Mouse (Mus musculus) liver, embryonic 11.5 days (tissue): ENCODE measurements around the gene Tubb2b. TPM values are rescaled to one million over a fixed set of nuclear protein-coding genes. Genes with fewer than 3 reads are reported as not detected.

Experiments
- ATAC-seq: fragments of 200-750 bp; cut with Nextera tagmentation; replicated peaks from 2 replicates; pipeline ENCODE4 v1.8.0; 2017; ENCODE audit warnings: moderate number of reproducible peaks, mild to moderate bottlenecking, moderate TSS enrichment, moderate library complexity; ENCODE audit not compliant: low FRiP score
- DNase-seq: peaks from one replicate; pipeline ENCODE4 v3.0.0-alpha.2; 2017; ENCODE audit warnings: low spot score
- H3K27ac ChIP-seq: fragments of 300-500 bp; sonication (generic); 2 replicates; pipeline ENCODE4 v1.5.1; 2014; ENCODE audit warnings: mild to moderate bottlenecking, low read depth, low read length, control low read depth
- H3K27me3 ChIP-seq: fragments of 300-500 bp; sonication (generic); replicated peaks from 2 replicates; pipeline ENCODE4 v1.6.1; 2014; ENCODE audit warnings: low read length, mixed read lengths; ENCODE audit not compliant: control insufficient read depth, insufficient read depth
- H3K36me3 ChIP-seq: fragments of 300-500 bp; sonication (generic); 2 replicates; pipeline ENCODE4 v1.6.1; 2014; ENCODE audit warnings: mild to moderate bottlenecking, low read length, moderate library complexity, mixed read lengths; ENCODE audit not compliant: control insufficient read depth, insufficient read depth
- H3K4me1 ChIP-seq: fragments of 300-500 bp; sonication (generic); replicated peaks from 2 replicates; pipeline ENCODE4 v1.6.1; 2014; ENCODE audit warnings: low read length, mixed read lengths; ENCODE audit not compliant: control insufficient read depth, insufficient read depth
- H3K4me2 ChIP-seq: fragments of 300-500 bp; sonication (generic); 2 replicates; pipeline ENCODE4 v1.6.1; 2014; ENCODE audit warnings: mild to moderate bottlenecking, control low read depth, moderate library complexity
- H3K4me3 ChIP-seq: fragments of 300-500 bp; sonication (generic); 2 replicates; pipeline ENCODE4 v1.5.1; 2014; ENCODE audit warnings: low read depth, low read length, control low read depth
- H3K9ac ChIP-seq: fragments of 300-500 bp; sonication (generic); 2 replicates; pipeline ENCODE4 v1.6.1; 2014; ENCODE audit warnings: low read depth, low read length, control low read depth
- H3K9me3 ChIP-seq: fragments of 300-500 bp; sonication (generic); 2 replicates; pipeline ENCODE4 v1.6.1; 2016; ENCODE audit warnings: low read length, inconsistent platforms, mixed read lengths; ENCODE audit not compliant: control insufficient read depth
- WGBS: fragments of 180-500 bp; shearing (Covaris S2); extraction: QIAGEN DNeasy Blood & Tissue Kit; methylation state at CpG from one replicate; pipeline ENCODE4 v1.1.7; 2014; 5-methylcytosine and 5-hydroxymethylcytosine counted together
- polyA plus RNA-seq: library from polyadenylated mRNA; unstranded; fragments of >200 nt; fragmentation: Nextera tagmentation; extraction: Ambion mirVana; gene quantifications from 2 replicates; pipeline ENCODE4 v1.2.1, GENCODE M21; 2014

Gene Tubb2b
- 7.6 and 7.7 TPM in 2 replicates for polyA plus RNA-seq

DNA sequence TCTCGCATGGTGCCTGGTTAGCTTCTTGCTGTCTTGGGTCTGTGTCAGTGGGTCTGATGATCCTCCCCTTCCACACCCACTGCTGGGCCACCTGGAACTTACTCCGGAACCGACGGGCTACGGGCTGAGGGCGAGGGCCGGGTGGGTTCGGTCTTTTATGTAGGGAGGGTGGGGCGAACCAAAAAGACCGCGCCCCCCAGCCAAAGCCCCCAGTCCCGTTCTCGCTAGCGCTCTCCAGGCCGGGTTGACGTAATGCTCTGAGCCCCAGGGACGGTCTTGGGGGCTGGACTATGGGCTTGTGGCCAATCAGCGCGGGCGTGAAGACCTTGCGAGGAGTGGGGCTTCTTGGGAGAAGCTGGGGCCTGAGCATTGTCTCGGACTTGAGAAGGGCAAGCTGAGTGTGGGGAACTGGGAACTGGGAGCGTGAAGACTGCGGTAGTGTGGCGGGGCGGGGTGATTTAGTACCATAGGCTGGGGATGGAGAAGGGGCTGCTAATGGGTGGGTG, at the start of gene Tubb2b:
TSS of gene Tubb2b (minus strand) at position 241 of the 506 bp plus-strand sequence.
- Histone ChIP-seq H3K4me3 (peak within 1 kb of the TSS; percentile 66), H3K9me3 (no peaks in the 10 kb centered on the region), H3K27me3 (peaks cover 51% of the 10 kb centered on the region), H3K27ac (no peak within 1 kb of the TSS), H3K36me3 (no peaks in the 10 kb centered on the region), H3K9ac (peak within 1 kb of the TSS; percentile 41; the same call in 1 of the 2 replicates), H3K4me1 (peaks cover 18% of the 10 kb centered on the region), H3K4me2 (peak within 1 kb of the TSS; percentile 91)
- ATAC-seq, result peak; percentile 71
- peak; percentile 77 for DNase-seq
- under 1% methylated on average over 26 of the region's 26 CpGs for WGBS

GRCm38 (mm10) chr13:34174025-34174424, 43.8 kb upstream of the Tubb2b start:
- no peaks in the 10 kb centered on the region for H3K36me3 ChIP-seq
- 86% methylated on average over 6 of the region's 6 CpGs for WGBS
- H3K9me3 ChIP-seq, result no peaks in the 10 kb centered on the region
- H3K9ac ChIP-seq, result no peak overlapping the region
- no peaks in the 10 kb centered on the region for H3K27me3 ChIP-seq
- H3K4me1 ChIP-seq, result no peaks in the 10 kb centered on the region
- no peak overlapping the region for H3K4me2 ChIP-seq
- H3K27ac ChIP-seq, result no peak overlapping the region
- ATAC-seq (no peak), DNase-seq (no peak)
- H3K4me3 ChIP-seq, result no peak overlapping the region

GRCm38 (mm10) chr13:34163304-34163975, 33.2 kb upstream of the Tubb2b start:
- H3K4me1 ChIP-seq, result 0 out of 2 replicates have a peak, but pooled peaks cover 6% of the 10 kb centered on the region
- H3K4me2 ChIP-seq, result peak overlapping the region; percentile 82
- no peaks in the 10 kb centered on the region for H3K9me3 ChIP-seq
- peak overlapping the region; percentile 77 for H3K4me3 ChIP-seq
- ATAC-seq (peak; percentile 70; the same call in 1 of the 2 replicates), DNase-seq (no peak)
- no peaks in the 10 kb centered on the region for H3K27me3 ChIP-seq
- peak overlapping the region; percentile 80 for H3K9ac ChIP-seq
- H3K27ac ChIP-seq, result peak overlapping the region; percentile 87
- H3K36me3 ChIP-seq, result peaks cover 9% of the 10 kb centered on the region; the same call in 1 of the 2 replicates
- WGBS, result 34% methylated on average over 12 of the region's 12 CpGs

DNA sequence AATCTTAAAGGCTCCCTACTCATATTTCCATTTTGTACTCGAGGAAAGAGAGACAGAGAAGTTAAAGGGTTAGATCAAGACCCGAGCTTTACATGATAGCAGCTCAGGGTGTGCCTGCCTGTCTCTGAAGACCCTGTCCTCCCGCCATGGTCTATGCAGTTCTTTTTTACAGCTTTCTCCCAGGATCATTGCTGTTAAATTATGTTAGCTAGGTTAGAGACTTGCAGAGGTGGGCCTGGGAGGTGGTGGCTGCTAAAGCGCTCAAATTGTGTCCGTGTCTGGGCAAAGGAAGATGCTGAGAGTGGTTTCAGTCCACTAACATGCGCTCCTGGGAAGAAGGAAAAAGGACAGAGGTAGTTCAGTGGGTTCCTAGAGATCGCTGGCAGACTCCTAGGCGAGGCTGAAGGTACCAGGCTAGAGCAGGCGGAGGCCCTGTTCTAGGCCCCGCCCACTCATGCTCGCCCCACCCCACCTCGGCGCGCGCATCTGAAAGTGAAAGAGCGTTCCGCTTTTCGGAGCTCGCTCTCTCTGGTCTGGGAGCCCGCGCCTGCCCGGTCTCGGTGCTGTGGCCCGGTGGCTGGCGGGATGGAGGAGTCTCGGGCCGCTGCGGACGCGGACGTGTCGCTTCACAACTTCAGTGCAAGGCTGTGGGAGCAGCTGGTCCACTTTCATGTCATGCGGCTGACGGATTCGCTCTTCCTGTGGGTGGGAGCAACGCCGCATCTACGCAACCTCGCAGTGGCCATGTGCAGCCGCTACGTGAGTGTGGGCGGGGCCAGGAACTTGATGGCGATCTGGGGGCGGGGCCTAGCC, 32.4 kb upstream of the Tubb2b start, which contains the start of gene Psmg4:
TSS of gene Psmg4 (plus strand) at position 474 of the 813 bp plus-strand sequence.
- Histone ChIP-seq H3K27me3 (no peaks in the 10 kb centered on the region), H3K4me2 (peak within 1 kb of the TSS; percentile 82), H3K36me3 (peaks cover 9% of the 10 kb centered on the region; the same call in 1 of the 2 replicates), H3K9ac (peak within 1 kb of the TSS; percentile 80), H3K4me1 (0 out of 2 replicates have a peak, but pooled peaks cover 6% of the 10 kb centered on the region), H3K27ac (peak within 1 kb of the TSS; percentile 87), H3K9me3 (no peaks in the 10 kb centered on the region), H3K4me3 (peak within 1 kb of the TSS; percentile 77)
- peak; percentile 97 for DNase-seq
- 3% methylated on average over 44 of the region's 44 CpGs for WGBS
- ATAC-seq, result peak; percentile 97

DNA sequence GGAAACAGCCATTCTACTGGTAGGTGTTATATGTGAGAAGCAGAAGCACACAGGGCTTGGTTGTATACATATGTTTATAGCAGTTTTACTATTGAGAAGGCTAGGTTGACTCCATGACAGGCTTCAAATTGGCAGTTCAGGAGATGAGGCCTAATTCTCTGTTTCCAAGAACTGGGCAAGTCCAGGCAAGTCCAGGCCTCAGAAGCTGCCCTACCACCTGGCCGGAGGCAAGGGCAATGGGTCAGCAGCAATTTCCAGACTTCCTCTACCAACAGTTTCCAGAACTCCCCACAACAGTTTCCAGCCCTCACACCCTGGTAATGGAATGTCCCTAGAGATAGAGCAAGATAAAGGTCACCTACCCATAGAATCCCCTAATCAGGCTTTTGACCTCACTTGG, 29.7 kb upstream of the Tubb2b start:
- H3K4me2 ChIP-seq, result no peak overlapping the region
- ATAC-seq (no peak), DNase-seq (no peak)
- H3K27ac ChIP-seq, result no peak overlapping the region
- H3K4me1 ChIP-seq, result 0 out of 2 replicates have a peak, but pooled peaks cover 6% of the 10 kb centered on the region
- no peaks in the 10 kb centered on the region for H3K9me3 ChIP-seq
- 92% methylated on average over 1 of the region's 1 CpGs for WGBS
- no peak overlapping the region for H3K9ac ChIP-seq
- H3K36me3 ChIP-seq, result no peaks in the 10 kb centered on the region
- no peak overlapping the region for H3K4me3 ChIP-seq
- no peaks in the 10 kb centered on the region for H3K27me3 ChIP-seq

- no peaks in the 10 kb centered on the region for H3K9me3 ChIP-seq
- H3K27ac ChIP-seq, result no peak overlapping the region
- no peak overlapping the region for H3K4me3 ChIP-seq
- 0 out of 2 replicates have a peak, but pooled peaks cover 3% of the 10 kb centered on the region for H3K4me1 ChIP-seq
- ATAC-seq (no peak), DNase-seq (no peak)
- WGBS, result 88% methylated on average over 3 of the region's 3 CpGs
- H3K4me2 ChIP-seq, result no peak overlapping the region
- H3K27me3 ChIP-seq, result no peaks in the 10 kb centered on the region
- H3K9ac ChIP-seq, result no peak overlapping the region
- no peaks in the 10 kb centered on the region for H3K36me3 ChIP-seq
Measured at GRCm38 (mm10) chr13:34157596-34158157, 27.4 kb upstream of the Tubb2b start.

- Histone ChIP-seq H3K4me3 (no peak overlapping the region), H3K27me3 (no peaks in the 10 kb centered on the region), H3K9ac (no peak overlapping the region), H3K9me3 (no peaks in the 10 kb centered on the region), H3K27ac (no peak overlapping the region), H3K4me1 (no peaks in the 10 kb centered on the region), H3K36me3 (no peaks in the 10 kb centered on the region), H3K4me2 (no peak overlapping the region)
- ATAC-seq (no peak), DNase-seq (no peak)
- WGBS, result 68% methylated on average over 2 of the region's 2 CpGs
Measured at GRCm38 (mm10) chr13:34156840-34157185, 26.5 kb upstream of the Tubb2b start.

DNA sequence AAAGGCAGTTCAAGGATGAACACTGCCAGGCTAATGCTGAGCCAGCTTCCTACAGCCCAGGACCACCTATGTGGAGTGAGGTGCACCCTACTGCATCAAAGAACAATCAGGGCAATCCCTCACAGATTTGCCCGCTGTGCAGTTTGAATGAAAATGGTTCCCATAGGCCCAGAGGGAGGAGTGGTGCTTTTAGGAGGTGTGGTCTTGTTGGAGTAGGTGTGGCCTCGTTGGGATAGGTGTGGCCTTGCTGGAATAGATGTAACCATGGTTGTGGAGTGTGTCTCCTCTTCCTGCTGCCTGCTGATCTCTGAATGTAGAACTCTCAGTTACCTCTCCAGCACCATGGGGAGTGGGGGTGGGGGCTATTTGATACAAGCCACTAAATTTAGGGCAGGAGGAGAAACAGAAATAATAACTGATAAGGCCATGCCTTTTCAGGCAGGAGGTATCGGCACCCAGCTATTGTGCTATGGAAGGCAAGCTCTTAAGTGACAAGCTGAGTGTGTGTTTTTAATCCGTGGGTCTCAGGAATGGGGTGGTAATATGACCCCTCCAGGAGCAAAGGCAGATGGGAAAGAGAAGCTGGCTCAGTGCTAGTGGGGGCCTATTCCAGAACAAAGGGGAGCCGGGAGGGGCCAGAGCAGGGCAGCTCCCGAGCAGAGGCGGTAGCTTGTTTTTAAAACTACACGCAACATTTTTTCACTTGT, 26.0 kb upstream of the Tubb2b start:
- no peaks in the 10 kb centered on the region for H3K36me3 ChIP-seq
- H3K4me3 ChIP-seq, result no peak overlapping the region
- no peak for DNase-seq
- no peaks in the 10 kb centered on the region for H3K9me3 ChIP-seq
- no peaks in the 10 kb centered on the region for H3K4me1 ChIP-seq
- no peak overlapping the region for H3K4me2 ChIP-seq
- no peak overlapping the region for H3K27ac ChIP-seq
- H3K9ac ChIP-seq, result no peak overlapping the region
- H3K27me3 ChIP-seq, result no peaks in the 10 kb centered on the region; the same call in 1 of the 2 replicates
- WGBS, result 69% methylated on average over 8 of the region's 8 CpGs
- peak; percentile 72 for ATAC-seq
